ENCODE assay signal across 8 mouse cellular contexts in the genomic region with DNA sequence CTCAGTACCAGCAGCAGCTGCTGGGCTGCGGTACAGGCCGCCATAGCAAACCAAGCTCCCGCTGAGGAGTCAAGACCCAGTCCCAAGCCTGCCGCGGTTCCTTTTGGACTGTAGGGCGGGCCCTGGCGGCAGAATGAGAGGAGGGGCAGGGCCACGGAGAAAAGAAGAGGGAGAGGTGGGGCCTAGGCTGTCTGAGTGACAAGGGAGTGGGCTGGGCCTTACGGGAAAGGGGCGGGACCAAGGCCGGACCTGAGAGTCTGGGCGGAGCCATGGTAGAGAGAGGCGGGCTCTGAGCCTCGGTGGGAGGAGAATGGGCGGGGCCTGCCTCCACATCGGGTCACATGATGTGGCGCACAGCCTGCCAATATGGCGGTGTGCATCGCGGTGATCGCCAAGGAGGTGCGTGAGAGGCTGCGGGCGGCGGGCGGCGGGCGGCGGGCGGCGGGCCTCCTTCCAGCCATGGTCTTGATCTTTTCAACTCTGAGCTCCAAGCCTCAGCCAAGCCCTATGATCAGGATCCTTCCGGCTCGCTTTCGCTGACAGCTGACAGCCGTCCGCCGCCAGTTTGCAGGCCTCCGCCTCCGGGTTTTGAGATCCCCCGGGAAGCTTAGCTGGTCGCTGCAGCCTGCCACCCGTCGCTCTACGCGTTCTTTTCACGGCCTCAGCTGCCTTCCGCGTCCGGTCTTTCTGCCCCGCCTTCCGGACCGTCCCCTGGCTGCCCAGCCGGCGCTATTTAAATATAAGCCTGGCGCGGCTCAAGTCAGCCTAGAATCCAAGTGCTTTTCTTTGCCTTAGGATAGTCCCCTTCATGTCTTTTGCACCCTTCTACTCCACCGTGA. TPM values are rescaled to one million over a fixed set of nuclear protein-coding genes. Genes with fewer than 3 reads are reported as not detected.
DNase-seq lines count a peak whose midpoint lies in the region; ATAC-seq and TF ChIP-seq lines count a peak whose summit lies in the region.

Gene Galns (minus strand): TSS at position 169 of the 839 bp plus-strand sequence.
Gene Trappc2l (plus strand): TSS at position 346 of the 839 bp plus-strand sequence.

- 0 out of 6 replicates have a peak, but pooled peaks of 1 of the 3 experiments have one; percentile 1 for TF ChIP-seq CTCF in MEL (IDR thresholded peaks at IDR 0.05 in 2 of 3, conservative IDR thresholded peaks at IDR 0.05 in 1 of 3; ENCODE audit: control insufficient read depth in 1 of 3, insufficient read depth in 1 of 3, low read depth in 2 of 3, low read length in 3 of 3, poor library complexity in 1 of 3, severe bottlenecking in 1 of 3)
- no peak for TF ChIP-seq CTCF in cerebellum, adult 2 months (IDR thresholded peaks at IDR 0.05; ENCODE audit: borderline replicate concordance, insufficient read depth, low read depth, low read length)
- peak; percentile 69 for TF ChIP-seq CTCF in forebrain, postnatal 0 days (IDR thresholded peaks at IDR 0.05; ENCODE audit: low read depth)

- no peaks in the 10 kb centered on the region for H3K36me3 ChIP-seq in MEL (ENCODE audit: control insufficient read depth in 1 of 2, insufficient read depth in 2 of 2, low read length in 2 of 2)
- H3K36me3 ChIP-seq in forebrain, postnatal 0 days (ENCODE audit: insufficient read depth), result peaks cover 12% of the 10 kb centered on the region; the same call in 1 of the 2 replicates
- 0 out of 2 replicates have a peak, but pooled peaks cover 3% of the 10 kb centered on the region for H3K36me3 ChIP-seq in lung, embryonic 15.5 days

- peak in 1 of 2 experiments; percentile 36; a peak in 1 of 4 replicates for TF ChIP-seq POLR2A in MEL (IDR thresholded peaks at IDR 0.05; ENCODE audit: control insufficient read depth in 1 of 2, insufficient read depth in 1 of 2, low read depth in 1 of 2, low read length in 2 of 2, poor library complexity in 1 of 2)
- peak; percentile 87 for TF ChIP-seq POLR2A in cerebellum, adult 2 months (IDR thresholded peaks at IDR 0.05; ENCODE audit: borderline replicate concordance, insufficient read depth, low read length)

- TF ChIP-seq RAD21 in MEL (IDR thresholded peaks at IDR 0.05; ENCODE audit: low read depth, low read length), result no peak

- peak within 1 kb of the TSS; percentile 85 to 87 for H3K4me3 ChIP-seq in MEL (ENCODE audit: control insufficient read depth in 1 of 2, insufficient read depth in 1 of 2, low read depth in 2 of 2, low read length in 2 of 2)
- peak within 1 kb of the TSS; percentile 89 for H3K4me3 ChIP-seq in cerebellum, adult 2 months (replicated peaks; ENCODE audit: insufficient read depth, low read depth, low read length)
- H3K4me3 ChIP-seq in forebrain, postnatal 0 days (ENCODE audit: low read depth, low read length), result peak within 1 kb of the TSS; percentile 68
- H3K4me3 ChIP-seq in lung, embryonic 15.5 days, result peak within 1 kb of the TSS; percentile 60

- H3K9ac ChIP-seq in MEL (ENCODE audit: control insufficient read depth, low read depth, low read length, poor library complexity, severe bottlenecking), result peak within 1 kb of the TSS; percentile 81
- H3K9ac ChIP-seq in forebrain, postnatal 0 days, result peak within 1 kb of the TSS; percentile 79
- H3K9ac ChIP-seq in lung, embryonic 15.5 days, result peak within 1 kb of the TSS; percentile 62

- ATAC-seq in forebrain, postnatal 0 days, result peak; percentile 98
- ATAC-seq in lung, embryonic 15.5 days (ENCODE audit: borderline replicate concordance, extremely low read depth, low FRiP score, low TSS enrichment), result peak; percentile 97

- no peaks in the 10 kb centered on the region for H3K27me3 ChIP-seq in MEL (ENCODE audit: control insufficient read depth in 1 of 2, insufficient read depth in 2 of 2, low read length in 2 of 2)
- no peaks in the 10 kb centered on the region for H3K27me3 ChIP-seq in cerebellum, adult 2 months (ENCODE audit: control insufficient read depth, insufficient read depth, low read length)
- H3K27me3 ChIP-seq in forebrain, postnatal 0 days (ENCODE audit: insufficient read depth, low read length), result no peaks in the 10 kb centered on the region
- no peaks in the 10 kb centered on the region for H3K27me3 ChIP-seq in lung, embryonic 15.5 days

- H3K9me3 ChIP-seq in MEL (replicated peaks; ENCODE audit: insufficient read depth, low read length), result no peaks in the 10 kb centered on the region
- no peaks in the 10 kb centered on the region for H3K9me3 ChIP-seq in forebrain, postnatal 0 days (ENCODE audit: low read length)
- no peaks in the 10 kb centered on the region for H3K9me3 ChIP-seq in lung, embryonic 15.5 days

- no peak for TF ChIP-seq EP300 in MEL (IDR thresholded peaks at IDR 0.05; ENCODE audit: low read depth in 1 of 2, low read length in 2 of 2)

- peak; percentile 90 for DNase-seq in MEL (ENCODE audit: low read depth, low spot score)
- DNase-seq in cerebellum, adult 2 months, result peak; percentile 96
- DNase-seq in forebrain, postnatal 0 days, result peak; percentile 99
- DNase-seq in heart, postnatal 4 days, result peak; percentile 97
- peak; percentile 93 to 95 for DNase-seq in layer of hippocampus, adult 8-10 months (ENCODE audit: low spot score in 2 of 2)
- DNase-seq in ovary, adult 18-20 months (ENCODE audit: low spot score), result peak; percentile 93
- DNase-seq in thymus, postnatal 0 days (ENCODE audit: low spot score), result peak; percentile 98

- peaks cover 0 to 6% of the 10 kb centered on the region in 2 experiments; a peak in 1 of 4 replicates for H3K4me1 ChIP-seq in MEL (ENCODE audit: control insufficient read depth in 1 of 2, insufficient read depth in 2 of 2, low read length in 2 of 2)
- H3K4me1 ChIP-seq in cerebellum, adult 2 months (ENCODE audit: control insufficient read depth, insufficient read depth, low read length), result peaks cover 6% of the 10 kb centered on the region; the same call in 1 of the 2 replicates
- H3K4me1 ChIP-seq in forebrain, postnatal 0 days (ENCODE audit: insufficient read depth), result peaks cover 15% of the 10 kb centered on the region
- H3K4me1 ChIP-seq in lung, embryonic 15.5 days, result peaks cover 42% of the 10 kb centered on the region

- 1% methylated on average over 55 of the region's 57 CpGs for WGBS in cerebellum, adult 2 months
- under 1% methylated on average over 57 of the region's 57 CpGs for WGBS in forebrain, postnatal 0 days
- WGBS in lung, embryonic 15.5 days, result under 1% methylated on average over 57 of the region's 57 CpGs

- H3K79me2 ChIP-seq in MEL (ENCODE audit: control insufficient read depth, insufficient read depth, low read length, poor library complexity), result peaks cover 2% of the 10 kb centered on the region; the same call in 1 of the 2 replicates

- peak within 1 kb of the TSS; percentile 89 for H3K4me2 ChIP-seq in forebrain, postnatal 0 days (ENCODE audit: low read depth)
- H3K4me2 ChIP-seq in lung, embryonic 15.5 days, result peak within 1 kb of the TSS; percentile 90

- H3K27ac ChIP-seq in MEL (ENCODE audit: control insufficient read depth, low read depth, low read length), result peak within 1 kb of the TSS; percentile 36
- H3K27ac ChIP-seq in cerebellum, adult 2 months (ENCODE audit: insufficient read depth, low read length), result peak within 1 kb of the TSS; percentile 93
- H3K27ac ChIP-seq in forebrain, postnatal 0 days (ENCODE audit: low read depth, low read length), result peak within 1 kb of the TSS; percentile 84
- peak within 1 kb of the TSS; percentile 83 for H3K27ac ChIP-seq in lung, embryonic 15.5 days

TF ChIP-seq in MEL, 35 proteins besides CTCF, POLR2A, EP300 and RAD21 (continues in another document):
- no peak; the same call in 1 of the 2 replicates for TF ChIP-seq TBP (IDR thresholded peaks at IDR 0.05; ENCODE audit: low read depth, low read length)
- no peak for TF ChIP-seq BHLHE40 (IDR thresholded peaks at IDR 0.05; ENCODE audit: borderline replicate concordance, low read depth, low read length)
- peak in 1 of 2 experiments; percentile 58; a peak in 1 of 4 replicates for TF ChIP-seq USF2 (IDR thresholded peaks at IDR 0.05; ENCODE audit: borderline replicate concordance in 1 of 2, insufficient read depth in 1 of 2, low read depth in 1 of 2, low read length in 2 of 2)
- no peak for TF ChIP-seq ELF1 (IDR thresholded peaks at IDR 0.05; ENCODE audit: low read depth, low read length)
- peak; percentile 62; the same call in 1 of the 2 replicates for TF ChIP-seq HCFC1 (IDR thresholded peaks at IDR 0.05; ENCODE audit: low read depth, low read length)
- TF ChIP-seq TCF12 (IDR thresholded peaks at IDR 0.05; ENCODE audit: low read depth, low read length), result no peak
- no peak for TF ChIP-seq GATA1 (IDR thresholded peaks at IDR 0.05; ENCODE audit: low read depth, low read length)
- no peak for TF ChIP-seq ZC3H11A (IDR thresholded peaks at IDR 0.05; ENCODE audit: low read depth, low read length)
- no peak for TF ChIP-seq TAL1 (IDR thresholded peaks at IDR 0.05; ENCODE audit: low read length)
- TF ChIP-seq MYB (IDR thresholded peaks at IDR 0.05; ENCODE audit: low read depth, low read length), result no peak
- TF ChIP-seq E2F4 (IDR thresholded peaks at IDR 0.05; ENCODE audit: borderline replicate concordance, low read depth, low read length), result no peak

RNA-seq across cellular contexts. Expression of gene Galns, which starts in this region (rescaled TPM):
- total RNA-seq in MEL (2012; rRNA removed), result 1.7 and 2.1 TPM in 2 replicates
- 1 to 10 TPM in 1 of 2 experiments, not detected in 1; 3.0 TPM for polyA plus RNA-seq in MEL (2012; ENCODE audit: insufficient read depth in 1 of 2, insufficient read length in 2 of 2, low read depth in 1 of 2, low replicate concordance in 2 of 2, missing spikeins in 1 of 2)
- polyA plus RNA-seq in cerebellum, adult 2 months (2012; rRNA removed), result 8.5 and 8.7 TPM in 2 replicates
- 8.8 and 12.8 TPM in 2 replicates for total RNA-seq in forebrain, postnatal 0 days (2014; rRNA removed)
- polyA plus RNA-seq in forebrain, postnatal 0 days (2015; fragmentation: Nextera tagmentation; extraction: Ambion mirVana), result 6.0 and 8.4 TPM in 2 replicates
- total RNA-seq in heart, postnatal 4 days (2021), result 10 to 100 TPM in 1 of 2 experiments, 1 to 10 TPM in 1; 9.2 to 10.6 TPM
- total RNA-seq in layer of hippocampus, adult 8-10 months (2022), result 10 to 100 TPM in 2 of 4 experiments, 1 to 10 TPM in 2; 8.0 to 16.5 (median 11.9) TPM
- 12.5 and 13.5 TPM in 2 replicates for polyA plus RNA-seq in lung, embryonic 15.5 days (2015; fragmentation: Nextera tagmentation; extraction: Ambion mirVana)
- 10.5 and 11.7 TPM in 2 replicates for polyA plus RNA-seq in thymus, postnatal 0 days (2015; fragmentation: Nextera tagmentation; extraction: Ambion mirVana)

RNA-seq across cellular contexts. Expression of gene Trappc2l, which starts in this region (rescaled TPM):
- 21.6 and 21.7 TPM in 2 replicates for total RNA-seq in MEL (2012; rRNA removed)
- 10 to 100 TPM in 1 of 2 experiments, not detected in 1; 15.1 TPM for polyA plus RNA-seq in MEL (2012; ENCODE audit: insufficient read depth in 1 of 2, insufficient read length in 2 of 2, low read depth in 1 of 2, low replicate concordance in 2 of 2, missing spikeins in 1 of 2)
- polyA plus RNA-seq in cerebellum, adult 2 months (2012; rRNA removed), result 199 and 206 TPM in 2 replicates
- 15.3 and 31.8 TPM in 2 replicates for total RNA-seq in forebrain, postnatal 0 days (2014; rRNA removed)
- 137 and 157 TPM in 2 replicates for polyA plus RNA-seq in forebrain, postnatal 0 days (2015; fragmentation: Nextera tagmentation; extraction: Ambion mirVana)
- 10 to 100 TPM; 48.7 to 56.3 TPM for total RNA-seq in heart, postnatal 4 days (2021)
- 10 to 100 TPM; 72.6 to 90.6 (median 75.3) TPM for total RNA-seq in layer of hippocampus, adult 8-10 months (2022)
- 49.5 and 53.0 TPM in 2 replicates for polyA plus RNA-seq in lung, embryonic 15.5 days (2015; fragmentation: Nextera tagmentation; extraction: Ambion mirVana)
- polyA plus RNA-seq in thymus, postnatal 0 days (2015; fragmentation: Nextera tagmentation; extraction: Ambion mirVana), result 52.9 and 56.9 TPM in 2 replicates

Comparison
In these comparisons a context has a peak if more than half of its experiments do, and no peak if none do; other contexts are left out.
1. Peak in every context shown above with its lines: DNase-seq, ATAC-seq, H3K4me3 ChIP-seq and H3K27ac ChIP-seq.
2. H3K27ac ChIP-seq: peak in every context shown above with its lines; median percentile 93 in cerebellum, adult 2 months; 84 in forebrain, postnatal 0 days; 83 in lung, embryonic 15.5 days; 36 in MEL.